18 mouse cellular contexts compared by ENCODE assay signal in the genomic region with DNA sequence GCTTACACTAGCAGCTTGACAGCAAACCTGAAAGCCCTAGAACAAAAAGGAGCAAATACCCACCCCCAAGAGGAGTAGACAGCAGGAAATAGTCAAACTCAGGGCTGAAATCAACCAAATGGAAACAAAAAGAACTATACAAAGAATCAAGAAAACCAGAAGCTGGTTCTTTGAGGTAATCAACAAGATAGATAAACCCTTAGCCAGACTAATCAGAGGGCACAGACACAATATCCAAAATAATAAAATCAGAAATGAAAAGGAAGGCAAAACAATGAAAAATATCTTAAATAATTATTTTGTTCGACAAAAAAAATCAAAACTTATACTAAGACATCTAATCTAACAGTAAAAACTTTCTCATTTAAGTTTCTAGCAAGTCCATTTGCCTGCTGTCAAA. TPM values are rescaled to one million over a fixed set of nuclear protein-coding genes. Genes with fewer than 3 reads are reported as not detected.
DNase-seq lines count a peak whose midpoint lies in the region; TF ChIP-seq lines count a peak whose summit lies in the region.
"Had no signal": no experiment of that assay in that cellular context is flagged by ENCODE, and none has a peak within 500 bp of the region (broad histone marks: within the 10 kb centered on the region; RNA-seq: fewer than 3 reads in every experiment).

No protein-coding gene starts in this region.

- H3K36me3 ChIP-seq in MEL (ENCODE audit: control insufficient read depth in 1 of 2, insufficient read depth in 2 of 2, low read length in 2 of 2) = peaks cover 0 to 30% of the 10 kb centered on the region in 2 experiments; a peak in 2 of 4 replicates
- H3K36me3 ChIP-seq: G1E had no signal

- no peak overlapping the region for H3K9ac ChIP-seq in MEL (ENCODE audit: control insufficient read depth, low read depth, low read length, poor library complexity, severe bottlenecking)

- no peak for TF ChIP-seq POLR2A in MEL (IDR thresholded peaks at IDR 0.05; ENCODE audit: control insufficient read depth in 1 of 2, insufficient read depth in 1 of 2, low read depth in 1 of 2, low read length in 2 of 2, poor library complexity in 1 of 2)

- H3K4me3 ChIP-seq in MEL (ENCODE audit: control insufficient read depth in 1 of 2, insufficient read depth in 1 of 2, low read depth in 2 of 2, low read length in 2 of 2) = no peak overlapping the region

- peak; percentile 44 to 63; a peak in 3 of 4 replicates for TF ChIP-seq EP300 in MEL (IDR thresholded peaks at IDR 0.05; ENCODE audit: low read depth in 1 of 2, low read length in 2 of 2)

- H3K9me3 ChIP-seq in MEL (replicated peaks; ENCODE audit: insufficient read depth, low read length) = no peaks in the 10 kb centered on the region
- H3K9me3 ChIP-seq: G1E had no signal

- H3K4me1 ChIP-seq in MEL (ENCODE audit: control insufficient read depth in 1 of 2, insufficient read depth in 2 of 2, low read length in 2 of 2) = peaks cover 18 to 23% of the 10 kb centered on the region in 2 experiments

- DNase-seq in MEL (ENCODE audit: low read depth, low spot score) = no peak
- peak; percentile 22 for DNase-seq in induced T-regulatory cell, adult 2 months (ENCODE audit: low read depth)
- DNase-seq in cerebellum, adult 11 months = no peak
- no peak for DNase-seq in retina, embryonic 14.5 days (ENCODE audit: low spot score)
- DNase-seq: adrenal gland, adult 2 months; adrenal gland, adult 8-10 months; adrenal gland, postnatal 10 days; adrenal gland, postnatal 14 days; adrenal gland, postnatal 25 days; adrenal gland, postnatal 36 days; B cell, adult 2 months; cerebellum, adult 11-12 months; cerebellum, adult 18-20 months; cerebellum, adult 2 months; cerebellum, adult 8-10 months had no signal

- no peaks in the 10 kb centered on the region for H3K79me2 ChIP-seq in MEL (ENCODE audit: control insufficient read depth, insufficient read depth, low read length, poor library complexity)

- TF ChIP-seq CTCF in MEL (IDR thresholded peaks at IDR 0.05 in 2 of 3, conservative IDR thresholded peaks at IDR 0.05 in 1 of 3; ENCODE audit: control insufficient read depth in 1 of 3, insufficient read depth in 1 of 3, low read depth in 2 of 3, low read length in 3 of 3, poor library complexity in 1 of 3, severe bottlenecking in 1 of 3) = no peak

- no peak for TF ChIP-seq RAD21 in MEL (IDR thresholded peaks at IDR 0.05; ENCODE audit: low read depth, low read length)

- no peaks in the 10 kb centered on the region for H3K27me3 ChIP-seq in MEL (ENCODE audit: control insufficient read depth in 1 of 2, insufficient read depth in 2 of 2, low read length in 2 of 2)
- H3K27me3 ChIP-seq: CH12.LX, Patski had no signal

- H3K27ac ChIP-seq in MEL (ENCODE audit: control insufficient read depth, low read depth, low read length) = no peak overlapping the region

TF ChIP-seq in MEL, 35 proteins besides CTCF, POLR2A, EP300 and RAD21:
- TF ChIP-seq RCOR1 (IDR thresholded peaks at IDR 0.05; ENCODE audit: low read depth, low read length) (peak; percentile 71), MXI1 (IDR thresholded peaks at IDR 0.05; ENCODE audit: low read depth, low read length) (no peak), GATA1 (IDR thresholded peaks at IDR 0.05; ENCODE audit: low read depth, low read length) (peak; percentile 56)

RNA-seq across cellular contexts. Expression of a gene that starts 24.7 kb away (rescaled TPM):
- total RNA-seq in MEL (2012; rRNA removed) = 20.4 and 33.7 TPM in 2 replicates
- polyA plus RNA-seq in MEL (2012; ENCODE audit: insufficient read depth in 1 of 2, insufficient read length in 2 of 2, low read depth in 1 of 2, low replicate concordance in 2 of 2, missing spikeins in 1 of 2) = 10 to 100 TPM in 1 of 2 experiments, not detected in 1; 31.1 TPM
